8 mouse cellular contexts compared by ENCODE assay signal in genomic region chr4:136461761-136462085, GRCm38 (mm10). TPM values are rescaled to one million over a fixed set of nuclear protein-coding genes. Genes with fewer than 3 reads are reported as not detected.
A peak's percentile ranks its signal among the peaks of the same experiment; 100 is the strongest.
DNase-seq lines count a peak whose midpoint lies in the region; ATAC-seq and TF ChIP-seq lines count a peak whose summit lies in the region.

No protein-coding gene starts in this region.

- ATAC-seq in heart, embryonic 11.5 days (replicated peaks; ENCODE audit: insufficient number of reproducible peaks, low FRiP score, low TSS enrichment) = no peak
- ATAC-seq in forebrain, embryonic 14.5 days = no peak
- ATAC-seq in liver, embryonic 16.5 days (ENCODE audit: low read depth) = no peak
- no peak for ATAC-seq in granulocyte monocyte progenitor cell, adult 5-6 weeks (replicated peaks; ENCODE audit: poor library complexity, severe bottlenecking)
- no peak for ATAC-seq in monocyte, adult 5-6 weeks (replicated peaks; ENCODE audit: insufficient number of reproducible peaks, low FRiP score, low TSS enrichment, poor library complexity, severe bottlenecking)

- H3K9ac ChIP-seq in heart, embryonic 11.5 days (ENCODE audit: low read depth, low read length) = peak overlapping the region; percentile 76
- peak overlapping the region; percentile 80 for H3K9ac ChIP-seq in ES-Bruce4 (ENCODE audit: low read depth, poor library complexity, severe bottlenecking)
- H3K9ac ChIP-seq in forebrain, embryonic 14.5 days (ENCODE audit: low read length) = peak overlapping the region; percentile 72
- H3K9ac ChIP-seq in liver, embryonic 16.5 days (ENCODE audit: low read depth, low read length) = no peak overlapping the region

- peaks cover 5% of the 10 kb centered on the region; the same call in 1 of the 2 replicates for H3K27me3 ChIP-seq in heart, embryonic 11.5 days (ENCODE audit: control insufficient read depth, insufficient read depth, low read length)
- no peaks in the 10 kb centered on the region for H3K27me3 ChIP-seq in ES-Bruce4 (ENCODE audit: control insufficient read depth, insufficient read depth, low read length, poor library complexity, severe bottlenecking)
- H3K27me3 ChIP-seq in forebrain, embryonic 14.5 days (replicated peaks; ENCODE audit: control insufficient read depth, insufficient read depth, low read length) = peaks cover 20% of the 10 kb centered on the region; the same call in 1 of the 2 replicates
- H3K27me3 ChIP-seq in liver, embryonic 16.5 days (ENCODE audit: control insufficient read depth, insufficient read depth, low read depth, low read length) = peaks cover 33% of the 10 kb centered on the region

- peaks cover 14% of the 10 kb centered on the region for H3K4me1 ChIP-seq in heart, embryonic 11.5 days (ENCODE audit: control insufficient read depth, insufficient read depth, low read length)
- H3K4me1 ChIP-seq in ES-Bruce4 (ENCODE audit: control insufficient read depth, insufficient read depth, low read length) = peaks cover 4% of the 10 kb centered on the region
- H3K4me1 ChIP-seq in forebrain, embryonic 14.5 days (ENCODE audit: control insufficient read depth, insufficient read depth, low read length) = peaks cover 7% of the 10 kb centered on the region; the same call in 1 of the 2 replicates
- H3K4me1 ChIP-seq in liver, embryonic 16.5 days (ENCODE audit: control insufficient read depth, low read depth, low read length) = peaks cover 6% of the 10 kb centered on the region; the same call in 1 of the 2 replicates

- no peaks in the 10 kb centered on the region for H3K9me3 ChIP-seq in heart, embryonic 11.5 days (replicated peaks; ENCODE audit: control insufficient read depth, low read length)
- H3K9me3 ChIP-seq in ES-Bruce4 (replicated peaks; ENCODE audit: control insufficient read depth, insufficient read depth, low read length, poor library complexity, severe bottlenecking) = no peaks in the 10 kb centered on the region
- no peaks in the 10 kb centered on the region for H3K9me3 ChIP-seq in forebrain, embryonic 14.5 days (replicated peaks; ENCODE audit: control insufficient read depth, low read length)
- H3K9me3 ChIP-seq in liver, embryonic 16.5 days (replicated peaks; ENCODE audit: control insufficient read depth, low read length) = no peaks in the 10 kb centered on the region

- 15% methylated on average over 6 of the region's 6 CpGs for WGBS in heart, embryonic 11.5 days (ENCODE audit: insufficient replicate concordance)
- 12% methylated on average over 6 of the region's 6 CpGs for WGBS in forebrain, embryonic 14.5 days
- WGBS in liver, embryonic 16.5 days (ENCODE audit: insufficient replicate concordance) = 36% methylated on average over 6 of the region's 6 CpGs

- H3K36me3 ChIP-seq in heart, embryonic 11.5 days (ENCODE audit: control insufficient read depth, insufficient read depth, low read length) = no peaks in the 10 kb centered on the region
- no peaks in the 10 kb centered on the region for H3K36me3 ChIP-seq in ES-Bruce4 (ENCODE audit: control insufficient read depth, insufficient read depth, low read length, poor library complexity, severe bottlenecking)
- no peaks in the 10 kb centered on the region for H3K36me3 ChIP-seq in forebrain, embryonic 14.5 days (ENCODE audit: control insufficient read depth, insufficient read depth, low read length)
- no peaks in the 10 kb centered on the region for H3K36me3 ChIP-seq in liver, embryonic 16.5 days (ENCODE audit: control insufficient read depth, insufficient read depth)

- no peak for DNase-seq in heart, adult 18-20 months
- no peak for DNase-seq in forebrain, embryonic 14.5 days (ENCODE audit: low spot score)
- no peak for DNase-seq in cerebellum, postnatal 36 days

- H3K27ac ChIP-seq in heart, embryonic 11.5 days (ENCODE audit: low read depth, low read length) = peak overlapping the region; percentile 74
- H3K27ac ChIP-seq in ES-Bruce4 (ENCODE audit: insufficient read depth, low read length) = peak overlapping the region; percentile 90
- H3K27ac ChIP-seq in forebrain, embryonic 14.5 days (ENCODE audit: low read depth, low read length) = peak overlapping the region; percentile 27; the same call in 1 of the 2 replicates
- H3K27ac ChIP-seq in liver, embryonic 16.5 days (ENCODE audit: low read length) = no peak overlapping the region

- TF ChIP-seq EP300 in ES-Bruce4 (IDR thresholded peaks at IDR 0.05; ENCODE audit: insufficient read depth, low read depth, low read length) = no peak

- H3K4me3 ChIP-seq in heart, embryonic 11.5 days (ENCODE audit: low read depth, low read length) = peak overlapping the region; percentile 71
- peak overlapping the region; percentile 86 for H3K4me3 ChIP-seq in ES-Bruce4 (ENCODE audit: low read depth, low read length)
- H3K4me3 ChIP-seq in forebrain, embryonic 14.5 days (ENCODE audit: low read depth, low read length) = peak overlapping the region; percentile 64
- peak overlapping the region; percentile 58 for H3K4me3 ChIP-seq in liver, embryonic 16.5 days (ENCODE audit: low read depth, low read length)

- TF ChIP-seq POLR2A in ES-Bruce4 (IDR thresholded peaks at IDR 0.05; ENCODE audit: insufficient read depth, low read length) = no peak

- peak overlapping the region; percentile 98 for H3K4me2 ChIP-seq in heart, embryonic 11.5 days
- H3K4me2 ChIP-seq in forebrain, embryonic 14.5 days (ENCODE audit: low read length) = peak overlapping the region; percentile 98
- H3K4me2 ChIP-seq in liver, embryonic 16.5 days (ENCODE audit: low read depth, low read length) = peak overlapping the region; percentile 75

- TF ChIP-seq CTCF in ES-Bruce4 (IDR thresholded peaks at IDR 0.05; ENCODE audit: low read depth, low read length) = no peak

RNA-seq across cellular contexts. Expression of gene 6030445D17Rik, which starts 0.3 kb away (rescaled TPM):
- 0.25 and 0.29 TPM in 2 replicates for polyA plus RNA-seq in heart, embryonic 11.5 days (2014; fragmentation: Nextera tagmentation; extraction: Ambion mirVana)
- under 1 TPM; 0.15 to 0.21 TPM for total RNA-seq in heart, adult 18-20 months (2021)
- polyA plus RNA-seq in ES-Bruce4 (2011; ENCODE audit: insufficient read depth, insufficient read length, low read depth, missing spikeins) = 0.40 and 0.46 TPM in 2 replicates
- 0.32 TPM in 1 of 2 replicates, not detected in the other for polyA plus RNA-seq in forebrain, embryonic 14.5 days (2014; fragmentation: Nextera tagmentation; extraction: Ambion mirVana)
- 0.05 and 0.11 TPM in 2 replicates for polyA plus RNA-seq in liver, embryonic 16.5 days (2015; fragmentation: Nextera tagmentation; extraction: Ambion mirVana)
- not detected in 2 replicates for total RNA-seq in granulocyte monocyte progenitor cell, adult 5-6 weeks (2014; fragmentation: Nextera tagmentation)
- total RNA-seq in granulocyte monocyte progenitor cell, adult 5-6 weeks (2017) = not detected in 2 replicates
- not detected in 3 replicates for total RNA-seq in monocyte, adult 5-6 weeks (2017)

RNA-seq across cellular contexts. Expression of gene Luzp1, which starts 7.8 kb away (rescaled TPM):
- polyA plus RNA-seq in heart, embryonic 11.5 days (2014; fragmentation: Nextera tagmentation; extraction: Ambion mirVana) = 85.8 and 108 TPM in 2 replicates
- 10 to 100 TPM; 29.3 to 38.1 TPM for total RNA-seq in heart, adult 18-20 months (2021)
- polyA plus RNA-seq in ES-Bruce4 (2011; ENCODE audit: insufficient read depth, insufficient read length, low read depth, missing spikeins) = 67.6 and 73.0 TPM in 2 replicates
- 41.7 and 53.3 TPM in 2 replicates for polyA plus RNA-seq in forebrain, embryonic 14.5 days (2014; fragmentation: Nextera tagmentation; extraction: Ambion mirVana)
- polyA plus RNA-seq in liver, embryonic 16.5 days (2015; fragmentation: Nextera tagmentation; extraction: Ambion mirVana) = 12.0 and 13.2 TPM in 2 replicates
- total RNA-seq in granulocyte monocyte progenitor cell, adult 5-6 weeks (2014; fragmentation: Nextera tagmentation) = 6.2 and 10.2 TPM in 2 replicates
- total RNA-seq in granulocyte monocyte progenitor cell, adult 5-6 weeks (2017) = 4.0 and 4.1 TPM in 2 replicates
- total RNA-seq in monocyte, adult 5-6 weeks (2017) = 9.5 to 22.4 TPM (median 11.4 TPM) in 3 replicates

RNA-seq across cellular contexts. Expression of gene Htr1d, which starts 38.4 kb away (rescaled TPM):
- polyA plus RNA-seq in heart, embryonic 11.5 days (2014; fragmentation: Nextera tagmentation; extraction: Ambion mirVana) = 0.39 TPM in 1 of 2 replicates, not detected in the other
- total RNA-seq in heart, adult 18-20 months (2021) = not detected
- polyA plus RNA-seq in ES-Bruce4 (2011; ENCODE audit: insufficient read depth, insufficient read length, low read depth, missing spikeins) = 1.1 and 1.2 TPM in 2 replicates
- 0.59 and 0.84 TPM in 2 replicates for polyA plus RNA-seq in forebrain, embryonic 14.5 days (2014; fragmentation: Nextera tagmentation; extraction: Ambion mirVana)
- 0.05 TPM in 1 of 2 replicates, not detected in the other for polyA plus RNA-seq in liver, embryonic 16.5 days (2015; fragmentation: Nextera tagmentation; extraction: Ambion mirVana)
- not detected in 2 replicates for total RNA-seq in granulocyte monocyte progenitor cell, adult 5-6 weeks (2014; fragmentation: Nextera tagmentation)
- not detected in 2 replicates for total RNA-seq in granulocyte monocyte progenitor cell, adult 5-6 weeks (2017)
- total RNA-seq in monocyte, adult 5-6 weeks (2017) = not detected in 3 replicates
